Mouse (Mus musculus): Measurements from ENCODE around the gene Noxred1. TPM values are rescaled to one million over a fixed set of nuclear protein-coding genes. Genes with fewer than 3 reads are reported as not detected.
A peak's percentile ranks its signal among the peaks of the same experiment; 100 is the strongest.
"Not testable (repeated sequence)": the region's sequence is repeated elsewhere in the genome, so short reads cannot be mapped to it uniquely, and the experiment has no call there.

Noxred1 gene
- polyA plus RNA-seq, 1 experiment from 2014 or later = 0.72 TPM

DNA sequence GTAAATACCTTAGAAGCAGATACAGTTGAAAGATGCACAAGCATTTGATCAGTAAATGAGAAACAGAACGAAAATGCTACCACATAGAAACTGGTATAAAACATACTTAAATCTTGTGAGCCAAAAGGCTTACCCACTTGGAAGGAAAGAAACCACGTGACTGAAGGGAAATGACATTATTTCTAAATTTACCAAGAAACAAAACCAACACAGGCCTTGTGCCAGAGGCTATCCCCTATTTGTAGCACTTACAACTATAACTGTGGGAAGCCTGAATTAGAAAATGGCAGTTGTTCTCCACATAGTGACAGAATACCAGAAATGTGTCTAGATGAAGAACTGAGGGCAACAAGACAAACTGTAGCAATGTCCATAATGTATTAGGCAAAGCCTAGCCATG, 22.5 kb downstream of the Noxred1 start:
- no peak for DNase-seq (ENCODE audit: low spot score)
- Histone ChIP-seq H3K9me3 (ENCODE audit: control insufficient read depth, low read length) (no peaks in the 10 kb centered on the region), H3K27ac (replicated peaks; ENCODE audit: low read depth, low read length) (no peak overlapping the region), H3K36me3 (ENCODE audit: control insufficient read depth, insufficient read depth, low read length) (no peaks in the 10 kb centered on the region), H3K4me1 (ENCODE audit: control insufficient read depth, insufficient read depth, low read length) (peaks cover 4% of the 10 kb centered on the region), H3K9ac (ENCODE audit: low read depth, low read length) (no peak overlapping the region), H3K4me2 (ENCODE audit: low read depth, low read length) (no peak overlapping the region), H3K27me3 (replicated peaks; ENCODE audit: control insufficient read depth, insufficient read depth, low read length) (no peaks in the 10 kb centered on the region), H3K4me3 (ENCODE audit: low read depth, low read length) (no peak overlapping the region)
- 63% methylated on average over 2 of the region's 2 CpGs for WGBS
- ATAC-seq (ENCODE audit: low read depth) = no peak

GRCm38 (mm10) chr12:87212844-87213606, 25.5 kb downstream of the Noxred1 start:
- 57% methylated on average over 2 of the region's 2 CpGs for WGBS
- H3K4me3 ChIP-seq (ENCODE audit: low read depth, low read length) = no peak overlapping the region
- DNase-seq (ENCODE audit: low spot score) (no peak), ATAC-seq (ENCODE audit: low read depth) (no peak)
- H3K9me3 ChIP-seq (ENCODE audit: control insufficient read depth, low read length) = no peaks in the 10 kb centered on the region
- no peak overlapping the region for H3K27ac ChIP-seq (replicated peaks; ENCODE audit: low read depth, low read length)
- H3K4me2 ChIP-seq (ENCODE audit: low read depth, low read length) = no peak overlapping the region
- no peaks in the 10 kb centered on the region for H3K27me3 ChIP-seq (replicated peaks; ENCODE audit: control insufficient read depth, insufficient read depth, low read length)
- no peaks in the 10 kb centered on the region for H3K36me3 ChIP-seq (ENCODE audit: control insufficient read depth, insufficient read depth, low read length)
- no peak overlapping the region for H3K9ac ChIP-seq (ENCODE audit: low read depth, low read length)
- no peaks in the 10 kb centered on the region for H3K4me1 ChIP-seq (ENCODE audit: control insufficient read depth, insufficient read depth, low read length)

DNA sequence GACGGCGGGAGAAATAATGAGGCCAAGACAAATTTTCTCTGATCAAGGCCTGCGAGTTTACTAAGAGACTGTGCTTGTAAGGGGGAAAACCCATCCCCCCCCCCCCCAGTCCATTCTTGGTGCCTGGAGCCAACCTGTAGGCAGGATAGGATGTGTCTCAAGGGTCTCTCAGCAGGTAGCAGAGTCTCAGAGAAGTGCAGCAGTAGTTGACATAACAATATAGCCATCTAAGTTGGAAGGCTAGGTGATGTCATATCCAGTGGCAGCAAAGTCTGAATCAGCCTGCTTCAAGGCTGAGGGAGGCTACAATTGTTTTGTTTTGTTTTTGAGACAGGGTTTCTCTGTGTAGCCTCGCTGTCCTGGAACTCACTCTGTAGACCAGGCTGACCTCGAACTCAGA, 32.7 kb downstream of the Noxred1 start:
- H3K36me3 ChIP-seq (ENCODE audit: control insufficient read depth, insufficient read depth, low read length); H3K9ac ChIP-seq (ENCODE audit: low read depth, low read length); H3K4me2 ChIP-seq (ENCODE audit: low read depth, low read length); H3K27me3 ChIP-seq (replicated peaks; ENCODE audit: control insufficient read depth, insufficient read depth, low read length); H3K27ac ChIP-seq (replicated peaks; ENCODE audit: low read depth, low read length); DNase-seq (ENCODE audit: low spot score); H3K4me3 ChIP-seq (ENCODE audit: low read depth, low read length); H3K4me1 ChIP-seq (ENCODE audit: control insufficient read depth, insufficient read depth, low read length); ATAC-seq (ENCODE audit: low read depth); H3K9me3 ChIP-seq (ENCODE audit: control insufficient read depth, low read length): not testable (repeated sequence)
- WGBS = 82% methylated on average over 5 of the region's 5 CpGs

GRCm38 (mm10) chr12:87201694-87202093, 36.8 kb downstream of the Noxred1 start:
- DNase-seq (ENCODE audit: low spot score) (no peak), ATAC-seq (ENCODE audit: low read depth) (no peak)
- Histone ChIP-seq H3K4me3 (ENCODE audit: low read depth, low read length) (no peak overlapping the region), H3K27ac (replicated peaks; ENCODE audit: low read depth, low read length) (no peak overlapping the region), H3K4me2 (ENCODE audit: low read depth, low read length) (no peak overlapping the region), H3K27me3 (replicated peaks; ENCODE audit: control insufficient read depth, insufficient read depth, low read length) (no peaks in the 10 kb centered on the region), H3K9ac (ENCODE audit: low read depth, low read length) (no peak overlapping the region), H3K4me1 (ENCODE audit: control insufficient read depth, insufficient read depth, low read length) (peaks cover 15% of the 10 kb centered on the region; the same call in 1 of the 2 replicates), H3K36me3 (ENCODE audit: control insufficient read depth, insufficient read depth, low read length) (no peaks in the 10 kb centered on the region), H3K9me3 (ENCODE audit: control insufficient read depth, low read length) (no peaks in the 10 kb centered on the region)
- WGBS = 67% methylated on average over 5 of the region's 5 CpGs

DNA sequence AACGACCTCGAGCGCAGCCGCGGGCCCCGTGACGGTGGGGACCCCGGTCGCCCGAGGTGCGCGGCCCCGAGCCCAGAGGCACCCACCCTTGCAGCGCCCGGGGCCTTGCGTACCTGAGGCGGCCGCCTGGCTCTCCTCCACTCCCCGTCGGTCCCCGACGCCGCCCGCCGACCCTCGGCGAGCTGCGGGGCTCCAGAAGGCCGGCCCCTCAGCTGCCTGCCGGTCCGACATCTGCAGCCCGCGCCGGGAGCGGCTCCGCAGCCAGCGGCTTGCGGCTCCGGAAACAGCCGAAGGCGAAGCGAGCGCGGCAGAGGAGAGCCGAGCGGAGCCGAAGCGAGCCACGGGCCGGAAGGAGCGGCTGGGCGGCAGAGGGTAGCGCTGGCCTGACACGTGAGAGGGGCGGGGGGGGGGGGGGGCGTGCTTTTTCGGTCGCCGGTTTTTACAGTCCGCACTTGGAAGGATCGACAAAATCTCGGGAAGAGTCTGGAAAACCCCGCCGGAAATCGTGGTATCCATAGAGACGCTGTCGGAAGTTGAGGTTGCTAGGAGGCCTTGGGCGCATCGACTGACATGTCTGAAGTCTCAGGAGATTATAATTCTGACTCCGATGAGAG, 38.5 kb downstream of the Noxred1 start, which contains the start of gene Tmed8:
Tmed8 (minus strand) TSS at position 482 of the 614 bp plus-strand sequence.
- Histone ChIP-seq H3K4me3 (ENCODE audit: low read depth, low read length) (peak within 1 kb of the TSS; percentile 85), H3K4me1 (ENCODE audit: control insufficient read depth, insufficient read depth, low read length) (peaks cover 15% of the 10 kb centered on the region; the same call in 1 of the 2 replicates), H3K27me3 (replicated peaks; ENCODE audit: control insufficient read depth, insufficient read depth, low read length) (no peaks in the 10 kb centered on the region), H3K9ac (ENCODE audit: low read depth, low read length) (peak within 1 kb of the TSS; percentile 87), H3K27ac (replicated peaks; ENCODE audit: low read depth, low read length) (peak within 1 kb of the TSS; percentile 84), H3K4me2 (ENCODE audit: low read depth, low read length) (peak within 1 kb of the TSS; percentile 74), H3K9me3 (ENCODE audit: control insufficient read depth, low read length) (no peaks in the 10 kb centered on the region), H3K36me3 (ENCODE audit: control insufficient read depth, insufficient read depth, low read length) (no peaks in the 10 kb centered on the region)
- peak; percentile 91 for DNase-seq (ENCODE audit: low spot score)
- under 1% methylated on average over 15 of the region's 70 CpGs for WGBS
- ATAC-seq (ENCODE audit: low read depth) = peak; percentile 96

DNA sequence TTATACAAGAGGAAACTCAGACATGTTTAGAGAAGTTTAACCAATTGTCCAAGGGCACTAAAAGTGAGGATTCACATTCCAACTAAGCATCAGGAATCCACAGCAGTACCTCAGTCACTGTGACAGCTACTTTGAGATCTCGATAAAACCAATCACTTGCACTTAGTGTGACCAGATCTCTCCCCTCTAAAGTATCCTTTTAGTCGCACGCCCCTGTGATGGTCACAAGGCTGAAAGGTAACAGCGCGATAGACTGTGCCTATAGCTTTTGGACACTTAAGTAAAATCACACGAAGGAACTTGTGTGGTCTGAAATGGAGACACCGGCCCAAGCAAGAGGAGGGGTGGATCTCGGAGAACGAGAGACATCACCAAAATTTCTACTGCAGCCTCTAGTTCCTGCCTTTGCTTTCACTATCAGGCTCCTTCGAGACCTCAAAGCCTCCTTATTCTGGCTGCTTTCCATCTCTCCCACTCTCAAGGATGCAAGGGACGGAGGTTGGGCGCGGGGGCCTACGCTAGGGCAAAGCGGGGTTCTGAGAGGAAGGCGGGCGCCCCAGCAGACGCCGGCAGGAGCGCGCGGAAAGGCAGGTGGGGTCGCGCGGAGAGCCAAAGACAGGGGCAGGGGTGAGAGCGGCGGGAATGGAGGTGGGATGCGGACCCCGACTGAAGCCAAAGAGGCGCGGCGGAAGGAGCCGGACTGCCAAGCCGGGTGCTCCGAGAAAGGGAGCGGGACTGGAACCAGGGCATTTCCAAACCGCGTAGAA, 39.1 kb downstream of the Noxred1 start, which contains the start of gene Samd15:
Samd15 (plus strand) TSS at position 518 of the 767 bp plus-strand sequence.
- H3K4me2 ChIP-seq (ENCODE audit: low read depth, low read length) = peak within 1 kb of the TSS; percentile 74
- ATAC-seq (ENCODE audit: low read depth) (peak; percentile 48), DNase-seq (ENCODE audit: low spot score) (peak; percentile 50)
- H3K4me1 ChIP-seq (ENCODE audit: control insufficient read depth, insufficient read depth, low read length) = peaks cover 15% of the 10 kb centered on the region; the same call in 1 of the 2 replicates
- no peaks in the 10 kb centered on the region for H3K27me3 ChIP-seq (replicated peaks; ENCODE audit: control insufficient read depth, insufficient read depth, low read length)
- H3K36me3 ChIP-seq (ENCODE audit: control insufficient read depth, insufficient read depth, low read length) = no peaks in the 10 kb centered on the region
- H3K4me3 ChIP-seq (ENCODE audit: low read depth, low read length) = peak within 1 kb of the TSS; percentile 85
- under 1% methylated on average over 37 of the region's 38 CpGs for WGBS
- H3K9ac ChIP-seq (ENCODE audit: low read depth, low read length) = peak within 1 kb of the TSS; percentile 87
- H3K27ac ChIP-seq (replicated peaks; ENCODE audit: low read depth, low read length) = peak within 1 kb of the TSS; percentile 84
- H3K9me3 ChIP-seq (ENCODE audit: control insufficient read depth, low read length) = no peaks in the 10 kb centered on the region

DNA sequence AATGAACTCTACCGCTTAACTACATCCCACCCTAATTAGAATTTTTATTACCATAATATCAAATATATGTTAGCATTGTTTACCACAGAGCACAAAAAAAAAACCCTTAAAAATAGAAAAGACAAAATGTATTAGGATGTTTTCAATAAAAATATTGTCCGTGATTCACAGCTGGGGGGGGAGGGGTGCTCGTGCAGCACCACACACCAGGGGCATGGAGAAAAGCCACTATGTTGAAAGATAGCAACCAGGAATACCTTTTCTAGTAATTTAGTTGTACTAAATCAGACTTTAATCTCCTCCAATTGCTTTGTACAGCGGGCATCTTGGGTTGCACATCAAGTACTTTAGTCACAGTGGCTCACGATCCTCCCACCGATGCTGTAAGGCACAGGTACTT, 39.7 kb downstream of the Noxred1 start:
- H3K9ac ChIP-seq (ENCODE audit: low read depth, low read length) = peak overlapping the region; percentile 87; the same call in 1 of the 2 replicates
- H3K4me1 ChIP-seq (ENCODE audit: control insufficient read depth, insufficient read depth, low read length) = peaks cover 15% of the 10 kb centered on the region; the same call in 1 of the 2 replicates
- no peaks in the 10 kb centered on the region for H3K9me3 ChIP-seq (ENCODE audit: control insufficient read depth, low read length)
- no peak overlapping the region for H3K27ac ChIP-seq (replicated peaks; ENCODE audit: low read depth, low read length)
- peak overlapping the region; percentile 74 for H3K4me2 ChIP-seq (ENCODE audit: low read depth, low read length)
- no peak for ATAC-seq (ENCODE audit: low read depth)
- H3K36me3 ChIP-seq (ENCODE audit: control insufficient read depth, insufficient read depth, low read length) = no peaks in the 10 kb centered on the region
- no peak for DNase-seq (ENCODE audit: low spot score)
- H3K27me3 ChIP-seq (replicated peaks; ENCODE audit: control insufficient read depth, insufficient read depth, low read length) = no peaks in the 10 kb centered on the region
- H3K4me3 ChIP-seq (ENCODE audit: low read depth, low read length) = peak overlapping the region; percentile 85
- 48% methylated on average over 6 of the region's 6 CpGs for WGBS

DNA sequence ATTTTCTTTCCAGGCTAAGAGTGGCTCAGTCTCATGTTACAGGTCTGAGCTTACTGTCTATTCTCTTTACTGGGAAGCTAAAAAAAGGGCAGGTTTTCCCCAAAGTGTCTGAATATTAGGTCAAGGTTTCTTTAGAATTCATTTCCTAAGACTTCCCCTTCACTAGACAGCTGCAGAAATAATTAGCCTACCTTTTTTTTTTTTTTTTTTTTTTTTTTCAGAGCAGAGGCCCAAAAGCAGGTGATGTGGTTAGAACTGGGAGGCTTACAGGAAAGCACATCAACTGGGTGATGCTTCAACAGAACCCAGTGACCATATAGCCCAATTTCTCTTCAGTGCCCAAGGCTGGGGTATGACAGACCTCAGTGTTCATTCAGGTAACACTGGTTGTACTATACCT, 42.2 kb downstream of the Noxred1 start:
- no peaks in the 10 kb centered on the region for H3K36me3 ChIP-seq (ENCODE audit: control insufficient read depth, insufficient read depth, low read length)
- no peak overlapping the region for H3K4me3 ChIP-seq (ENCODE audit: low read depth, low read length)
- H3K9me3 ChIP-seq (ENCODE audit: control insufficient read depth, low read length) = no peaks in the 10 kb centered on the region
- DNase-seq (ENCODE audit: low spot score) (no peak), ATAC-seq (ENCODE audit: low read depth) (no peak)
- H3K27me3 ChIP-seq (replicated peaks; ENCODE audit: control insufficient read depth, insufficient read depth, low read length) = no peaks in the 10 kb centered on the region
- H3K4me2 ChIP-seq (ENCODE audit: low read depth, low read length) = no peak overlapping the region
- no peak overlapping the region for H3K27ac ChIP-seq (replicated peaks; ENCODE audit: low read depth, low read length)
- H3K4me1 ChIP-seq (ENCODE audit: control insufficient read depth, insufficient read depth, low read length) = peaks cover 15% of the 10 kb centered on the region; the same call in 1 of the 2 replicates
- no peak overlapping the region for H3K9ac ChIP-seq (ENCODE audit: low read depth, low read length)

Data from embryonic facial prominence, embryonic 14.5 days (tissue).